Mouse (Mus musculus): ENCODE data around the gene Ubash3b.

GRCm38 (mm10) chr9:41061446-41061845, 100.1 kb downstream of the Ubash3b start:
- no peak for TF ChIP-seq CTCF (IDR thresholded peaks at IDR 0.05; ENCODE audit: borderline replicate concordance, insufficient read depth, low read depth, low read length)
- TF ChIP-seq POLR2A (IDR thresholded peaks at IDR 0.05; ENCODE audit: borderline replicate concordance, insufficient read depth, low read length), result no peak
